Mouse (Mus musculus) activated CD4-positive, CD25-positive, alpha-beta regulatory T cell, adult 4 months (primary cell): ENCODE data around the gene Gm20924. TPM values are rescaled to one million over a fixed set of nuclear protein-coding genes. Genes with fewer than 3 reads are reported as not detected.
"Not testable (repeated sequence)": the region's sequence is repeated elsewhere in the genome, so short reads cannot be mapped to it uniquely, and the experiment has no call there.

ENCODE experiments used
- ATAC-seq: one replicate; pipeline ENCODE4 v1.8.0; 2017
- polyA plus RNA-seq, 2 experiments: library from polyadenylated mRNA; unstranded; fragments of 100-300 nt; shearing (Covaris generic); gene quantifications; one replicate each; pipeline ENCODE4 v1.2.1; 2017

Gene Gm20924
- polyA plus RNA-seq = not detected

DNA sequence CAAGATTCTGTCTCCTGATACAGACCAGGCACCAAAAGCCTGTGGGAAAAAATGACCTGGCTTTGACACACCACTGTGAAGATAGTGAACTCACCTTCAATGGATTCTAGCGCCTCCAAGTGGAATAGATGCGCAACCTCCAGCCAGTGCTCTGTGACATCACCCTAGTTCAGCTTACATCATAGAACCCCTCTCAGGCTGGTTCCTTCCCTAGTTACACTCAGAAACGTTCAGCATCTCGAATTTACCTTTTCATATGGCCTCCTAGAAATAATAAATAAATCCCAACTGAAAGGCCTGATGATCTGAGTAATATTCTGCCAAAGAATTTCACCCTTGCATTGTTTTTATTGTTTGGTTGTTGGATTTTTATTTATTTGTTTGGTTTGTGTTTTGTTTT is at the start of gene Gm20924:
Gene Gm20924, minus strand, starts transcription at position 101 of the 400 bp plus-strand sequence.
- ATAC-seq = not testable (repeated sequence)

Other genes starting within 250 kb of the Gm20924 start
- gene Gm20736, start 170.2 kb upstream of the Gm20924 start, polyA plus RNA-seq = not detected